Mouse (Mus musculus): Measurements from ENCODE around the gene Fer. TPM values are rescaled to one million over a fixed set of nuclear protein-coding genes. Genes with fewer than 3 reads are reported as not detected.

The Fer gene
- total RNA-seq, 2 experiments from 2014 or later = 16.8 to 22.0 TPM

DNA sequence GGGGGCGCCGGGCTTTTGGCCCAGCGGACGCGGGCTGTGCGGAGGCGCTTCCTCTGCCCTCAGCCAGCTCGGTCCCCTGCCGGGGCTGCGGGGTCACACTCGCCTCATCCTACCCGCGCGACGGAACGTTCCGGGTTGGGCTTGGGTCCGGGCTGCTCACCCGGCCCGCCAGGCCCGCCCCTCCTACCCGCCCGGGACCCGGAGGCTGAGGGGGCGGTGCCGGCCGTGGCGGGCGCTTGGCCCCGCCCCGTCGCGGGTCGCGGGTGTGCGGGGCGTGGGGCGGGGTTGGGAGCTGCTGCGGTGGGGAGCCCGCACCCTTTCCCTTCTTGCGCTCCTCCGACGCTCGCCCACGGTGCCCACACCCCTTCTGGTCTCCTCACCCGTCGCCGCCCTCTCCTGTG lies 1.3 kb downstream of the Fer start:
- peak; percentile 72 for DNase-seq

- DNase-seq = no peak
These were observed 8.9 kb downstream of the Fer start for GRCm38 (mm10) chr17:63871773-63872172.

DNA sequence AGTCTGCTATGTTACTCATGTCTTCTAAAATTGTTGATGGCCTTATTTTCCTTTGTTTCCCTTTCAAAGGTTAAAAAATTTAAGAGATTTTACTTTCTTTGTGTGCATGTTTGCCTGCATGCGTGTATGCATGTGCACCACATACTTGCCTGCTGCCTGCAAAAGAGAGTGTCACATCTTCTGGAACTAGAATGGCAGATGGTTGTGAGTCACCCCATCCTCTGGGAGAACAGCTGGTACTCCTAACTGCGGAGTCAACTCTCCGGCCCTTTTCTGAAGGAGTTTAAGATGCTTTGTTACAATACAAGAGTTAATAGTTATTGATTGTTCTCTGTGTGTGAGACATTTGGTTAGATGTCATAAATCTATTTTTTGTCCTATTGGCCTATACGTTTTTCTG lies 16.0 kb downstream of the Fer start:
- DNase-seq = no peak

- peak; percentile 21 for DNase-seq
These were observed 17.1 kb downstream of the Fer start for GRCm38 (mm10) chr17:63880009-63880408.

GRCm38 (mm10) chr17:63886988-63887387 lies 24.1 kb downstream of the Fer start:
- DNase-seq = no peak

- no peak for DNase-seq
These were observed 27.7 kb downstream of the Fer start for GRCm38 (mm10) chr17:63890611-63891010.

DNA sequence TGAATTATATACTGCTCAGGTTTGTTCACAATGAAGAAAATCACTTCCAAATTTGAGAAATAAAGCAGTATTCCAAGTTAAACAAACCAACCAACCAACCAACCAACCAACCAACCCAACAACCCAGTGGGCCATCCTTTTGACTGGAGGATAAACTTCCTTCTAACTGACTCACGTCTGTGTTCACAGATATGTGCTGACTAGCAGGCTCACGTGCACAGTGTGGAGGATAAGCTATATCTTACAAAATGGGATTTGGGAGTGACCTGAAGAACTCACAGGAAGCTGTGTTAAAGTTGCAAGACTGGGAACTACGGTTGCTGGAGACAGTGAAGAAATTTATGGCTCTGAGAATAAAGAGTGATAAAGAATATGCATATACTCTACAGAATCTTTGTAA lies 33.0 kb downstream of the Fer start:
- DNase-seq = no peak

DNA sequence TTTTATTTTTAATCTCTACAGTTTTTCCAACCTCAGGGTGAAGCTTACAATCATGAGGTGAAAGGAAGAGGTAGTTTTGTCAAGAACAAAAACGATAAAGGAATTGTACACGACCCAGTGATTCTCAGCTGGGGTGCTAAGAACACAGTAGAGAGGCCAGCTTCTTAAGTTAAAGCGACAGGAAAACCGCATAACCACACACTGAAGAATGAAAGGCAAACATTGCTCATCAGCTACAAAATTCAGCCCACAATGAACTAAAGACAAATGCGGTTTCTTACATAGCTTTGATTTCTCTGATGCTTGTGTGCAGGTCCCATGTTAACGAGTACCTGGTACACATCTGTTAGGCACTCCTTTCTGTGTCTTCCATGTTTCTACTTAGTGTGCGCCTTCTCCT lies 34.2 kb downstream of the Fer start:
- no peak for DNase-seq

DNA sequence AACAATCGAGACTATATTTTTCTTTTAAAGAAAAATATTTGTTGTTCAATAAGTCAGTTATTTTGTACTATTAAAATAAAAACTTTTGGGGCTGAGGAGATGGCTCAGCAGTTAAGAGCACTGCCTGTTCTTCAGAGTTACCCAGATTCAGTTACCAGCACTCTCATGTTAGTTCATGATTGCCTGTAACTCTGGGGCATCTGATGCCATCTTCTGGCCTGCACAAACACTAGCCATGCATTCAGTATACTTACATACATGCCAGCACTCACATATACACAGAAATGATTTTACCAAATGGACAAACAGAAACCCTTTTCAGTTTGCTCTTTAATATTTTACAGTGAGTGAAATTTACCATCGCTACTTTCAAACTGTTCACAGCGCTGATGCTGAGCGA lies 46.4 kb downstream of the Fer start:
- DNase-seq = no peak

DNA sequence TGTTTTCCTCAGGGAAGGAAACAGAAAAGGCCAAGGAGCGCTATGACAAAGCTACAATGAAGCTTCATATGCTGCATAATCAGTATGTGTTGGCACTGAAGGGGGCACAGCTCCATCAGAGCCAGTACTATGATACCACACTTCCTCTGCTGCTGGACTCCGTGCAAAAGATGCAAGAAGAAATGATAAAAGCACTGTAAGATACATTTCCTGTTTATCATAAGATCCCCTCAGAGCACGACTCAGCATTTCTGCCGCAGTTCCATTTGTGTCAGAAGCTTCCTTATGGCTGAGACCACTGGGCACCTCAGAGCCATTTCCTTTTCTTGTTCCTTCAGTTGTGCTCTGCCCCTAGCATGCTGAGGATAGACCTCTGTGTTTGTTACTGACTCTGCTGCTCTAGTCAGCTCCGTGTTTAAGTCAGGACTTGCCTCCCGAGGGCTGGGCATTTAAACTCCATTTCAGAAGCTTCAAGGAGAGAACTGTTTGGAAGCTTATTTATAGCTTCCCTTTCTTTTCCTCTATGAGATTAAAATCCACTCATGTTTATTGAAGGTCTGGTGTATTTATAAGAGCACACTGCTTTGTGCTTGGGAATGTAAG lies 58.8 kb downstream of the Fer start:
- DNase-seq = no peak

- no peak for DNase-seq
These were observed 62.7 kb downstream of the Fer start for GRCm38 (mm10) chr17:63925581-63925980.

DNA sequence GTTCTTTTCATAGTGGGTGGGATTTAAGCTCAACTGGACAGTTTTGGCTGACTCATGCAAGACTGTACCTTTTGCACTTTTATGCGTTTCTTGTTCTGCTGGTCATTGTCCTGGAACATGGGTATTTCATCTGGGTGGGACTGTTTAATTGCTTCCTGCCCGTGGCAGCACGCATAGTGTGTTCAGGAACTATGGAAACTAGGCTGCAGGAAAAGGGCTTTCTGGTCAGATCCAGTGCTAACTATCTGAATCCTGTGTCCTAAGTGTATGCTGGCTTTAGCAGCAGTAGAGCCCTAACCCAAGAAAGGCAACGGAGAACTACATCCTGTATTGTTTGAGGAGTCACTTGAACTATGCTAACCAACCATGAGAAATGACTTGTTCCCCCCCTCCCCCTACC lies 67.8 kb downstream of the Fer start:
- DNase-seq = no peak

DNA sequence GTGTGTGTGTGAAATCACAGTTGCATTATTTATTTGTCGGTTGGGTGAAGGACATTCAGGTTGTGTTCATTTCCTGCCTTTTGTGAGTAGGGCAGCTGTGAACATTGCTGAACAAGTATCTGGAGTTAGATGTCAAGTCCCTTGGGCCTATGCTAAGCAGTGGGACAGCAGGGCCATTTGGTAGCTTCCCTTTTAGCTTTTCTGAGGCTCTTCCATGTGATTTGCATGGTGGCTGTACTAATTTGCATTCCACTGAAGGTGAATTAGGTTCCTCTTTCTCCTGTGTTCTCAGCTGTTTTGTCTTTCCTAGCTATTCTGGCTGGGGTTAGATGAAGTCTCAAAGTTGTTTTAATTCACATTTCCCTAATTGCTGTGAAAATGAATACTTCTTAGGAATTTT lies 68.7 kb downstream of the Fer start:
- no peak for DNase-seq

DNA sequence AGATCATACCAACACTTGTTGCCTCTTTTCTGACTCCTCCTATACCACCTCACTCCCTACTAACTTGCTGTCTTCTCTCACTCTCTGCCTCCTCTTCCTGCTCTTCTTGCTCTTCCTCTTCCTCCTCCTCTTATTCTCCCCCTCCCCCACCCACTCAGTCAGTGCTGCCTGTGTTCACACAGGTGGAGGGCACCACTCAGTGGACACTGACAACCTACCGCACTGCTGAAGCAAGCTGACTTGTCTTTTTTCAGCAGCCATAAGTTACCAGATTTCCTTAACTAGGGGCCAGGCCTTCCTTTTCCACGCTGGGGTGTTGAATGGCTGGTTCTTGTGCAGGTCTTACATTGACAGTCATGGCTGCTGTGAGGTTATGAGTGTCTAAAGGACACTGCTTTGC lies 72.5 kb downstream of the Fer start:
- no peak for DNase-seq

DNA sequence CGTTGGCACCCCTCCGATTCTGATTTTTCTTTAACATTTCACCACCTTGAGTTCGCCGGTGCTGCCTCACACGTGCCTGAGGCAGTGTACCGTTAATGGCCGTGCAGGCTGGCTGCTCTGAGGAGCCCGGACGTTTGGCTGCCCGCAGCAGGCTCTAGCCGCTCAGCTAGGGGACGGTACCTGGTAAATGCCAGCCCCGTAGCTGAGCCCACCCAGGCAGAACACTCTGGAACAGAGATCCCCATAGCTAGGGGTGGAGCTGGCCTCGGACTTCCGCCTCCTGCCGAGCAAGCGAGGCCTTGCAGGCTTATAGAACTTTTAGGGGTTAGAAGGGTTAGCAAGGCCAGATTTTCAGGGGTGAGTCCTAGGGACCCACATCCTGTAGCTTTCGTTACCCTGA lies 75.0 kb downstream of the Fer start:
- DNase-seq = no peak

- no peak for DNase-seq
These were observed 83.9 kb downstream of the Fer start for GRCm38 (mm10) chr17:63946772-63947171.

GRCm38 (mm10) chr17:63948811-63949210 lies 85.9 kb downstream of the Fer start:
- peak; percentile 22 for DNase-seq

DNA sequence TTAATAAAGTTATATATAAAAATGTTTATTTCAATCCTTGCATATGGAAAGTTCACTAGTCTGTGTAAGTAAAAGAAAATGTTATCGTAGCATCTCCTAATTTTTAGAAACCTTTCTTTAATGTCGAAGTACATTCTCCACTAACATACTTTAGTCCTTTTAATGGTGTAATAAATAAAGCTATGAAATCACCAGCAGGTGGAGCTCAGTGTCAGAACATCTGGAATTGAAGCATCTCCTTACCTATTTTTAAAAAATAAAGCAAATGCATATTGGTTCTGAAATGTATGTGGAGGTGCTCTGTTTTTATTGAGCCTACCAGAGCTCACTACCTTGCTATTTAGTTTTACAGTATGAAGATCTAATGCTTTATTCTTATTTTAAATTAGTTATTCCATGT lies 88.6 kb downstream of the Fer start:
- no peak for DNase-seq

DNA sequence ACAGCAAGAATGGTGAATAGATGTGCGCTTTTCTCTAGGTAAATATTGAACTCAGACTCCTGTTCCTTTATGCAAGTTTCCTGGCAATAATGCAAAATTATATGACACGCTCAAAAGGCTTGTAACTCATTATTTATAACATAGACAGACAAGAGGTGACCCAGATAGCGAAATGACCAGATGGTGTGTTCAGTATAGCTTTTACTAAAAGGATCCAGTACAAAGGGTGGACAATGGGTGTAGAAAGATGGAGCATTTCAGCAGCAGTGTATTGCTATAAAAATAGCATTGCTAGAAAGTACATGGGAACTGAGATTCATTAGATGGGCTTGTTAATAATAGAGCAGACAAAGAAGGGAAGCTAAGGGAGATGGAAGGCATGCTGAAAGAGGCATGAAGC lies 104.2 kb downstream of the Fer start:
- no peak for DNase-seq

DNA sequence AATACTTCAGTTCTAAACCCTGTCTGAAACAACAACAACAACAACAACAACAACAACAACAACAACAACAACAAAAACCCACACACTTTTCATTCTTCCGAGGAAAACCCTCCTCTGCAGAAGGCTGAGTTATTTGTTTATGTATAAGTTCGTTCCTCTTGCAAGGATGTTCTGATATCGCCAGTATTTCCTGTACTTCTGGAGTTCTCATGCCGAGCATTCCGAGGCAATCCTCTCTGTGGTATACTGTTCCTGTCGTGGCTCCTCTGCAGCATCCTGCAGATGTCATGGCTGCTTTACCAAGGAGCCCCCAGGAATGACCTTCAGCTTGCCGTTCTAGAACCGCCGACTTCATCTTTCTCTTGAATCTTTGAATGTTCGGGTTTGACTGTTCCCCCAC lies 106.6 kb downstream of the Fer start:
- no peak for DNase-seq

- no peak for DNase-seq
These were observed 107.4 kb downstream of the Fer start for GRCm38 (mm10) chr17:63970239-63970638.

GRCm38 (mm10) chr17:63970939-63971338 lies 108.1 kb downstream of the Fer start:
- no peak for DNase-seq

DNA sequence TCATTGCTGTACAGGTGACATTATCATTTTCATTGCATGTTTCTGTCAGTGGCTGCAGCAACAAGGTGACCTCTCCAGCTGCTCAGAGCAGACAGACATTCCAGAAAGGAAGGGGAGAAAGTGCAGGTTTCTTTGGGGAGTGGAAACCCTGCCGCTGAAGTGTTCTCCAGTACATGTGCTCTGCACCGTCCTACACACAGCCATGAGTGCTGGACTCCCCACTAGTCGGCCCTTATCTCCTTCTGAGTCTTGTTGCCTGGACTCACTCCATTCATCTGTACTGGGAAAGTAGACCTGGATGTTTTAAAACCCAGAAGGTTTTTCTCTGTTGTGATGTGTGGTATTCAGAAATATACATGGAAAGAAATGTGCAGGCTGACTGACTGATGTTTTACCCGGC lies 109.3 kb downstream of the Fer start:
- DNase-seq = no peak

DNA sequence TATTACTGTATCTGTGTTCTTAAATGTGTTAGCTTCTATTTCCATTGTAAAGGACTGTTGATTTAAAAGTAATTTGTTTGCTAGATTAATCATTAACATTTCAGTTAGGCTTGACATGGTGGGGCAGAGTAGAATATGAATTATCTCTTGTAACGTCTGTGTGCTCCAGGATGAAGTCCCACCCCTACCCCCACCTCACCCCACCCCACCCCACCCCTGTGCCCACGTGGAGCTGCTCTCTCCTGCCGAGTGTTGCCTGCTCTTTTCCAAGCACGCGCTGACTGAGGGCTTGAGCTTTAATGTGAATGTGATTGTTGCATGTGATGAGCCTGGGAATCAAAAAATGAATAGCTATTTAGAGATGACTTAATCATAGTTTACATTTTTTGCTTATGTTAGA lies 110.9 kb downstream of the Fer start:
- no peak for DNase-seq

GRCm38 (mm10) chr17:63974253-63974652 lies 111.4 kb downstream of the Fer start:
- no peak for DNase-seq
